Mouse (Mus musculus) skeletal muscle tissue, postnatal 0 days (tissue): Measurements from ENCODE around the gene Prkcz. TPM values are rescaled to one million over a fixed set of nuclear protein-coding genes. Genes with fewer than 3 reads are reported as not detected.

Experiments
- polyA plus RNA-seq: library from polyadenylated mRNA; unstranded; fragments of >200 nt; fragmentation: Nextera tagmentation; extraction: Ambion mirVana; gene quantifications from 2 replicates; pipeline ENCODE4 v1.2.1, GENCODE M21; 2015

Gene Prkcz
- polyA plus RNA-seq = 3.4 and 4.2 TPM in 2 replicates

GRCm38 (mm10) chr4:155361303-155361791 is at the start of gene Prkcz:
Gene Prkcz, minus strand, starts transcription at chr4:155361361.

GRCm38 (mm10) chr4:155409058-155409776 is 48.1 kb upstream of the Prkcz start, which contains the start of gene Cfap74:
Gene Cfap74, plus strand, starts transcription at chr4:155409190.

GRCm38 (mm10) chr4:155397511-155398221 is 36.5 kb upstream of the Prkcz start, which contains the start of gene Gabrd:
Gene Gabrd, minus strand, starts transcription at chr4:155398112.

GRCm38 (mm10) chr4:155249648-155250351 is 111.4 kb downstream of the Prkcz start, which contains the start of gene Faap20:
Gene Faap20, plus strand, starts transcription at chr4:155249802.

GRCm38 (mm10) chr4:155222552-155222840 is 138.7 kb downstream of the Prkcz start, which contains the start of gene Ski:
Gene Ski, minus strand, starts transcription at chr4:155222592.

Other genes with a start within 250 kb of the Prkcz start
- gene Ski, start 138.8 kb downstream of the Prkcz start, polyA plus RNA-seq = 15.6 and 16.5 TPM in 2 replicates
- 68.4 and 75.7 TPM in 2 replicates for gene Faap20, start 111.6 kb downstream of the Prkcz start, polyA plus RNA-seq
- 0.47 and 1.0 TPM in 2 replicates for gene Gabrd, start 36.8 kb upstream of the Prkcz start, polyA plus RNA-seq
- gene Cfap74, start 47.8 kb upstream of the Prkcz start, polyA plus RNA-seq = 1.3 and 1.6 TPM in 2 replicates
- gene Tmem52, start 107.8 kb upstream of the Prkcz start, polyA plus RNA-seq = 73.1 and 82.1 TPM in 2 replicates
- gene Gnb1, start 130.0 kb upstream of the Prkcz start, polyA plus RNA-seq = 160 and 178 TPM in 2 replicates
- 25.7 and 36.4 TPM in 2 replicates for gene Nadk, start 201.0 kb upstream of the Prkcz start, polyA plus RNA-seq
- 3.5 and 3.7 TPM in 2 replicates for gene Slc35e2, start 240.1 kb upstream of the Prkcz start, polyA plus RNA-seq